Mouse (Mus musculus): Measurements from ENCODE around the gene Cyp4v3.

Gene Cyp4v3

DNA sequence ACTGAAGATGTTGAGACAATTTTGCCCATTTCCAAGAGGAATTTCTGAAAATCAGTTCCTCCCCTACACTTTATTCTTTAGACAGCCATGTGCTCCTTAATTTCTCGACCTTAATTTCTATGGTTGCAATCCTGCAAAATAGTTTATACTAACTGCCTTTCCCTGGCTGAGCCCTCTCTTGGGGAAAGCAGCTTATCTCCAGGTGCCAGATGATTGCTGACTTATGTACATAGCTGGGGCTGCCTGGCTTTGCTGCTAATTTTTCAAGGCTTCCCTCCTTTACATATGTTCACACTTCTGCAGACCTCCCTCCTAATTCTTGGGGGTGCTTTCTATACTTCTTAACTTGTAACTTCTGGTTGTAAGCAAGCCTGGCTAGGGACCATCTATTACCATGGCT is 12.1 kb downstream of the Cyp4v3 start:
- DNase-seq (ENCODE audit: low spot score in 2 of 2) = no peak

DNA sequence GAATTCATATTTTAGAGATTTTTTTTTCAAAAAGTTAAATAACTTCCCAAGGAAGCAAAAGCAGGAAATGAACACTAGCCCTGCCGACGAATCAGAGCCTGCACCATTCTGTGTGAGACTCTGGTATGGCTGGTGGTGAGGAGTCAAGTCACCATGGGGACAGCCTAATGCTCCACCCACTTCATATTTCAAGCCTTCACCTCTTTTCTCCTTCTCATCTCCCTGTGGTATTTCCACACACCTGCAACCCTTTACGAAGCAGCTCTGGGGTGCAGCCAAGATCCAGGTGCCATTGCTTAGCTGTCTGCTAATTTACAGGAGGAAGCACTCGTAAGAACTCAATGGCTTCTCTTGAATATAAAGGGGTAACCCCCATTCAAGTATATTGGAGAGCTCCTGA is 22.0 kb downstream of the Cyp4v3 start:
- DNase-seq (ENCODE audit: low spot score in 2 of 2) = no peak

DNA sequence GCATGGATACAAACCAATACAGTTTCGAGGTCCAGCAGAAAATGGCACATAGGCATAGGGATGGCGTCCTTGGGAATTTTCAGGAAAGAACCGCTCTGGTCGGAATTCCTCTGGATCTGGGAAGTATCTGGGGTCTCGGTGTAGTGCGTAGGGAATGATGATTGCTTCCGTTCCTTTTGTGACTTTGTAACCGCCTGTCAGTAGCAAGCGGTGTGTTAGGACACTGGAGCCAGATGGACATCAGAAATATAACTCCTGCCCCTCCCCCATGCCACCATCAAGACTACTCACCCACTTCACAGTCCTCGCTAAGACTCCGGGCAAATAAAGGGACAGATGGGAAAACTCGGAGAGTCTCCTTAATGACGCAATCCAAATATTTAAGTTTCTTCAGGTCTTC is 24.6 kb downstream of the Cyp4v3 start, which contains the start of gene Gm45753:
Gene Gm45753, minus strand, starts transcription at position 101 of the 400 bp plus-strand sequence.
- no peak for DNase-seq (ENCODE audit: low spot score in 2 of 2)

DNA sequence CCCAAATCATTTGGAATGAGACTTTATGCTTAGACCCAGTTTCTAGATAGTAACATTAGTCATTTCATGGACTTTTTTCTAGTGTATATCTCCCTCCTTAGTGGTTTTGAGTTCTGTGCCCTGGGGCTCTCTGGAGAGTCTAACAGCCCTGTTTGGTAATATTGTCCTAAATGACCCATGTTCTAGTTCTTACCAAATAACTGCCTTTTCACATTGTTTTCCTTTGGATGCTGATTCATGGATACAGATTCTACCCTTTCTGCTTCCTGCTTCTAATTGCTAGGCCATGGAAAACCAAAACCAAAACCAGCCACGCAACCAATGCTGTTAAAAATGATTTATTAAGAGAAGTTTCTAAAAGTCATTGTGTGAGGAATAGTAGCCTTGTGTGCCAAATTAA is 27.5 kb downstream of the Cyp4v3 start:
- DNase-seq (ENCODE audit: low spot score in 2 of 2) = no peak

DNA sequence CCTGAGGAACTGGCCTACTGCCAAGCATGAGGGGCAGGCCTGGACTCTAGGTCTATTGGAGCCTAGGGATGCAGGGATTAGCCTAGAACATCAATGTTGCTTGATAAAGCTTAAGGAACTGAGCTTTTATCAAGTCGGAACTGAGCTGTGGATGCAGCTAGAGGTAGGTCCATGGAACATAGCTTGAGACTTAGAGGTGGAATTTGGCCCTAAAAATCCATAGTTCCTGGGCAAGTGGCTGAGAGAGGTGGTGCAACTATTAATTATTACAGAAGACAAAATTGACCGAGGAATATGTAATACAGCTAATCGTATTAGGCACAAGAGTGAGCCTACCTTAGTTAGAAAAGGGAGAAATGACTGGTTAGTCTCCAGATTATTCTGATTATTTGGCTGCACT is 28.7 kb downstream of the Cyp4v3 start:
- DNase-seq (ENCODE audit: low spot score in 2 of 2) = no peak

DNA sequence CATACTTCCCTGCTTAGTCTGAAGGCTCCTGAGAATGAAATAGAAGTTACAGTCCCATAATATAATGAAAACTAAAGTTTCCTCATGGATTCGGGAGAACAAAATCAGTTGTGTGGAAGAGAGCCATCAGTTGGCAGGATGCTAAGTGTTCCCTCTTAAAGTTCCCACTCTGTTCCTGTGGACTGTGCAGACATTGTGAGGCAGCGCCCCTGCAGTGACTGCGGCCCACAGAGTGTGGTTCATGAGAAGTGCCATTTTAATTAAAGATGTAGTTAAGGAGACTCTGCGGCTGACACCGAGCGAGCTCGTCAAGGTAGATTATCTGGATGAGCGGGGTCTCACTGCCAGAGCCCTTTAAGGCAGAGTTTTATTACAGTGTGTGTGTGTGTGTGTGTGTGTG is 30.6 kb downstream of the Cyp4v3 start:
- DNase-seq (ENCODE audit: low spot score in 2 of 2) = no peak

DNA sequence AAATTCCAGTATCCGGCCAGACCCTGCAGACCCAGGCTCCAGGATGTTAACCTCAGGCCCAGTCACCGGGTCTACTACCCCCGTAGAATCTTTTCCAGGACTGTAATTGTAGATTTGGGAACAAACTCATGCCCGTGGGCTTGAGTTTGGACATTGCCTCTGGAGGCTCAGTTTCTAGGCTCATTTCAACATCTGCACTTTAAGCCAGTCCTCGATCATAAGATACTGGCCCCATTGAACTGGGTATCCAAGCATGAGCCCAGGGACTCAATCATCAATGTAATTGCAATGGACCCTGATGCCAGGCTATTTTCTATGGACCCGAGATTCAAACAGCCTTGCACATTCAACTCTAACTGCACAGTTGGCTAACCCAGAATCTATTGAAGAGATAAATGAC is 37.7 kb downstream of the Cyp4v3 start:
- DNase-seq (ENCODE audit: low spot score in 2 of 2) = no peak

DNA sequence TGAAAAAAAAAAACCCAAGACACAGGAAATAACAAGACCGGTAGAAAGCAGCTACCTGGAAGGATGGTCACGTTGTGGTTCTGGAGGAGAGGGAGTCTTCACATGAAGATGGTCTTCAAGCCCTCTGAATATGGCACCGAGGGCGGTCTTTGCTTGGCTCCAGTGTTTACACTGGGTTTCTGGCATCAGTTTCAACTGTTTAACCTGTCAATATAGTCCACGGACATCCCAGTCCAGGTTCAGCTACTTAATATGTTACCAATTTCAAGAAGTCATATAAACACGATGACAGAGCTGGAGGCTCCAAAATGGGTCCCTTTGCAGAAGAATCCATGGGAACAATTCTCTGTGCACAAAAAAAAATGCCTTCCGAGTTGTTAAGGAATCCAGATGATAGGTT is 38.3 kb downstream of the Cyp4v3 start, which contains the start of gene Klkb1:
Gene Klkb1, minus strand, starts transcription at position 173 of the 400 bp plus-strand sequence.
- DNase-seq (ENCODE audit: low spot score in 2 of 2) = no peak

DNA sequence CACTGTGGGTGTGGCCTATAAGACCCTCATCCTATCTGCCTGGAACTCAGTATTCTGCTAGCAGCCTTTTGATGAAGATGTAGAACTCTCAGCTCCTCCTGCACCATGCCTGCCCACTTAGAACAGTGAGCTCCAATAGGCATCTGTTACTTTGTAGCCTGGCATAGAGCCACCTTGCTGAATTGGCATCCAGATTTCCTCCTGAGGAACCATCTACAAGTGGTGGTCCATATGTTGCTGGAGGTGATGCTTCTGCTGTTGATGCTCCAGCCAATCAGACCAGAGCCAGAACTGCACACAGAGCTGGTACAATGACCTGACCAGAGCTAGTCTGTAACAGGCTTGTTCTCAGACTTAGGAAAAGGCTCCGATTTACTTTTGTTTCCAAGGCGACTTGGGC is 41.2 kb downstream of the Cyp4v3 start:
- DNase-seq (ENCODE audit: low spot score in 2 of 2) = no peak

DNA sequence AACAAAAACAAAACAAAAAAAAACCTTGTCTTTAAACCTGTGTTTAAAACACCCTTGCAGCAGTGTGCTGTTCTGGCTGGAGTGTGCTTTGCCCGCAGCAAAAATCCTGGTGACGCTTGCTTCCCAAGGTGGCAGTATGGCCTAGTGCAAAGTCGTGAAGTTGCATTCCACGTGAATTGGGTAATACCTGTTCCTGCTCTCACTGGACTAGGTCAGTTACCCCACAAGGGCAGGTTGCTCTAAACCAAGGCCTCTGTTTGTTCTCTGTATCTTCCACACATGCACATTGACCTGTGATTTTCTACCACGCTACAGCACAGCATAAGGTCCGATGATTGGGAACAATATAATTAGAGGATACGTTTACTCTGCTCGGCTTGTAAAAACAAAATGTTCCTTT is 51.4 kb downstream of the Cyp4v3 start:
- DNase-seq (ENCODE audit: low spot score in 2 of 2) = no peak

DNA sequence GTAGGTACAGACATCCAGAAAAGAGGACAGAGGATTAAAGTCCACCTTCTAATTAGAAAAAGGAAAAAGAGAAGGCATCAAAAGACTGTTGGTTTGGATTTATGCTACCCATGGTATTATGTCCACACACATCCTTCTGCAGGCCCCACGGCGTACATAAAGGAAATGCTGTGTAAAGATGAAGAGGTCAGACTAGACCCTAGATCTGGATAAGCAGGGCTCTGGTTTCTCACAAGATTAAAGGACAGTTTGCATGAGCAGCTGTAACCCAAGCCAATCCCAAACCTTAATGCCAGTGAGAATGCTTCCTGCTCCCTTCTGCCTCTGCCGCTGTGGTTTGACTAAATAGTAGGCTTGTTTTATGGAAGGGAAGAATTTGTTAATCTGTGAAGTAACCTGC is 55.6 kb downstream of the Cyp4v3 start:
- DNase-seq (ENCODE audit: low spot score in 2 of 2) = no peak

DNA sequence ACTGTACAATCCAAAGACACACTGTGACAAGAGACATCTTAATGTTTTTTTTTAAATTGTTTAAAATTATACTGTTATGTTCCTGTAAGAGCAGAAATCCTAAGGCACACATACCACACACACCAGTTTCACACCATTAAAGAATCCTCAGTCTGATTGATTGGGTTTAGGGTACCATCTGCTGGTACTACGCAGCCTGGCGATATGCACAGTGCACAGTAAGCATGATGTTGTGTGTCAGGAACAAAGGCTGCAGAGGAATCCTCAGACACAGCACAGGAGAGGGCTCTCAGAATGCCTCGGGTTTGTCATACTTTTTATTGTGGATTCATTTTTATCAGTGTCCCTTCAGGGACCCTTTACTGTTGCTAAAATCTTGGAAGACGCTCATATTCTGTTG is 58.7 kb downstream of the Cyp4v3 start:
- DNase-seq (ENCODE audit: low spot score in 2 of 2) = no peak

DNA sequence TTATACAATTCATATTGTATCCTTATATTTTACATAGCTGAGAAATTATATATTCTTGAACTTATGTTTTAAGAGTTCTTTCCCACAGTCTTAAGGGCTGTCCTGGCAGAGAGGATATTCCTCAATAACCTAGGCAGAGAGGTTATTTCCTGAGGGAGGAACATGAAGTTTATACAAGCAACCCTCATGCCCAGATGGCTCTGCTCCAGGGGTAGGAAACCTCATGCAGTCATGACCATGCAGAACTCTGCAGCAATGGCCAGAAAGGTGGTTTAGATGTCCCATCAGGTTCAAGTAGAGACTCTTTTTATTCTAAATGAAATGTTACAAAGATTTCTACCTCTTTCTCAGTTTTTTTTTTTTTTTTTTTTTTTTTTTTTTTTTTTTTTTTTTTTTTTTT is 64.0 kb downstream of the Cyp4v3 start:
- DNase-seq (ENCODE audit: low spot score in 2 of 2) = no peak

DNA sequence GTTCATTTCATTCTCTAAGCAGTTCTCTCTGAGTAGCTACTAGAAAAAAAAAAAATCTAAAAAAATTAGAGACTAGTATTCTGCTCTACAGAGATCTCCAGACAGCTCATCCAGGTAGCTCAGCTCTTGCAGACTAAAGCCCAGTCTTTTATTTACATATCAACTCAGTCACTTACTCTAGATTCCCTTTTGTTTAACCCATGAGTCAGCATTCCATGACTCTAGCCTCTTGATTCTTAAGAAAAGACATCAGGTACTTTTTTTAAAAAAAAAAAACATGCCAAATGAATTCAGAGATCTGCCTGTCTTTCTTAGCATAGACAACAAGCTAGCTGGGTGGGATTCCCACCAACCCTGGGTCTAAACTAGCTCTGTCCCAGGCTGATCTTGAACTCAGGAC is 64.5 kb downstream of the Cyp4v3 start:
- no peak for DNase-seq (ENCODE audit: low spot score in 2 of 2)

DNA sequence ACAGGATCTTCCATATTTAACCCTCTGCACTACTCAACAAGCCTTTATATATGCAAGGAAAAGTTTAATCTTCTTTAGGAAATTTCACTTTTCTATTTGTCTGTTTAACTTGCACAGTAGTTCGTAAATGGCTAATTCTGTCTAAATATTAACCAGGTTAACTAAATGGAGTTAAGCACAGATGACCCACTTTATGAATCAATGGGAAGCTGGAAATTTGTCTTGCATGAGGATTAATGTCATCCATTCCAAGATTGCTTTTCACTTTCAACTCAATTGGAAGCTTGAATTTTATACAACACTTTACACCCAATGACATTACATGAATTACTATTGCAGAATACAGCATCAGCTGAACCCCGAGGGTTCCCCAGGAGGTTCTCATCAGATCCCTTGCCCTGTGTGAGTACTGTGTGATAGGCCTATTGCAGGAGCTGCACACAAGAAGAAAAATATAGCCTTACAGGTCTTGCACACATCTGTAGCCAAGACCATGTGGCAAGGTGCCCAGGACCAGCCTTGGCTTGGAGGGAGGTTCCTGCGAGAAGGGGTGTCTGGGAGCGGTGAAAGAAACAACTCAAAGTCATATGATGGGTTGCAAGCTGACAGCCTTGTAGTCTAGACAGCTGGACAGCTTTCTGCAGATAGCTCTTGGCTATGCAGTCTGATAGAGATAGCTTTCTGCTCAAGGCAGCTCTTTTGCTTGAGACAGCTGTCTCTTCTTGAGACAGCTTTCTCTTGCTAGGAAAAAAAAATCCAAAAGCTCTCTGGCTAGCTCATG is 65.2 kb downstream of the Cyp4v3 start:
- no peak for DNase-seq (ENCODE audit: low spot score in 2 of 2)

DNA sequence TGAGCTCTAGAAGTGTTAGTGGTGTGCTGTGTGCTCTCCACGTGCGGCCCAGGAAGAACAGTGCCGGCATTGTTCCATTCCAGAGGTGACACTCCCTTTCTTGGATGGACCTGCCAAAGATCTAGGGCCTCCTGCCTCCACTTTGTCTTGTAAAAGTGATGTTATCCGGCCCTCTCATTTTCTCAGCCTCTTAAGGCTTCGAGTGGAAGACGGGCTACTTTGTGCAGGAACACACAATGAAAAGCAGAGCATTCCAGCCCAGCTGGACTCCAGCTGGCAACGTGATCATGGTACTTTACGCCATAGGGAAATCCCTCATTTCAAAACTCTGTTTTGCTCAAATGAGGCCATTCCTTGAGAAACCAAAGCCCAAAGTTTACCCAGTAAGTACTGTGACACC is 66.0 kb downstream of the Cyp4v3 start:
- no peak for DNase-seq (ENCODE audit: low spot score in 2 of 2)

DNA sequence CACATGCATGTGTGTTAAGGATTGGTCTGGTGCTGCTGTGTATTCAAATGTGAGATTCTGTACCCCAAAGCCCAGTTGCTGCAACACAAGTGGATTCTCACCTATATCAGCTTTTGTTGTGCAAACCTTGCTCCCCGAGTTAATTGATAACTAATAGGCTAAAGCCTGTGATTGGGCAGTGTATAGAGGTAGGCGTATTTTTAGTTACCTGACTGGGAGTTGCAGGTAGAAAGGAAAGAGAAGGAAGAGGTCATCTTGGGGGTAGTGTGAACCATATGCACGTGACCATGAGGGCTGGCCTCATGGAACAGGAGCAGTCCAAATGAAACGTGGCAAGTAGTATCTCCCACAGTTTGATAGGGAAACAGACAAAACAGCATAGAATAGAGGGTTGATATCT is 68.1 kb downstream of the Cyp4v3 start:
- no peak for DNase-seq (ENCODE audit: low spot score in 2 of 2)

DNA sequence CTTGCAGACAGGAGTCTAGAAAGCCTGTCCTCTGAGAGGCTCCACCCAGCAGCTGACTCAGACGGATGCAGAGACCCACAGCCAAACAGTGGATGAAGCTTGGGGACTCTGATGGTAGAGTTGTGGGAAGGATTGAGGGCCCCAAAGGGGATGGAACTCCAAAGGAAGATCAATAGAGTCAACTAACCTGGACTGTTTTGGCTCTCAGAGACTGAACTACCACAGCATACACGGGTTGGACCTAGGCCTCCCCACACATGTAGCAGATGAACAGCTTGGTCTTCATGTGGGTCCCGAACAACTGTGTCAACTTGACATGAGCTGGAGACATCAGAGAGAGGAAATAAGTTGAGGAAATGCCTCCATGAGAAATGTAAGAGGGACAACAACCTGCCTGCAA is 70.2 kb downstream of the Cyp4v3 start:
- no peak for DNase-seq (ENCODE audit: low spot score in 2 of 2)

DNA sequence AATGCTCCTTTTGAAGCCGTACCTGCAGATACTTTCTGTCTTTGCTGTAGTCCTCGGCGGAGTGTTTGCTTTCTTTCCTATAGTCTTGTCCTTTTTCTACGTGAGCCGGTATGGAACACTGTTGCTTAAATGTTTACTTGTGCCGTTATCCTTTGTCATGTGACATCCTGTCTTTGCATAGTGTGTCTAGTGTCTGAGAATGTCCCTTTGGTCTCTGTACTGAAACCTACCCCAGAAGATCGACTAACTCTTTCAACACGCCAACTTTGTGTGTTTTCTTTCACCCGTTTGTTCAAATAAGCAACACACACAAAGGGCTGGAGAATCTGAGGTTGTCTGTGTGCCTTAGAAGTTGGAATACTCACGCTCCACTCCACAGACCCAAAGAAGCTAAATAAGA is 71.1 kb downstream of the Cyp4v3 start, which contains the start of gene F11:
Gene F11, minus strand, starts transcription at position 112 of the 400 bp plus-strand sequence.
- no peak for DNase-seq (ENCODE audit: low spot score in 2 of 2)

DNA sequence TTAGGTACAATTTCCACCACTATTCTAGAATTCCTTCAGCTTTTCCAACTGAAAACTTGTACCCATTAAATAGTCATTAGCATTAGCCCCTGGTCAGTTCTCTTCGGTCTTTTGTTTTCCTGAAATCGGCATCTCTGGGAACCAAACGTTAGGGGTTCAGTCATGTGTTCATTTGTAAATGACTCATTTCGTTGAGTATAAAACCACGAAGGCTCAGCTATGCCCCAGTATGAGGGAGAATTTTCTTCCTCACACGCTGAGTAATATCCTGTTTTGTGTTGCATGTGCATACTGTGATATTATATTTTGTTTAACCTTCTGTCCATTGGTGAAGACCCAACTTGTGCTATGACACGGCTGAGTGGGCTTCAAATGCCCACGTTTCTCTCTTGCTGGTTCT is 74.6 kb downstream of the Cyp4v3 start:
- DNase-seq (ENCODE audit: low spot score in 2 of 2) = no peak

DNA sequence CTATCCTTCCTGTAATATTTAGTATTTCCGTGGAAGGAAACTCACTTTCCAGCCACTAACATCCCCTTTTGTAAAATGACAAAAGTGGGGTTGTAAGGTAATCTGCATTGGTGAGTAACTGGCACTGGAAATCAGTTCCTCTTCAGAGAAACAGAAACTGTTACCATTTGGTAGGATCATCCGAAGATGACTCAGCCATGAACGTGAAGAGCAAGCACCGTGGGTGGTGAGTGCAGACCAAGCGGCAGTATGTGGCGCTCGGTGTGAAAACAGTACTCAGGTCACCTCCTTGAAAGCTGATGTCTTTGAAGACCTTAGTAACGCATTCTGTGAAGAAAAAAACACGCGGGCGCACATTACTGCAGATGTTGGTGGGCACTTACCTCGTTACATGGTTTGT is 78.0 kb downstream of the Cyp4v3 start:
- no peak for DNase-seq (ENCODE audit: low spot score in 2 of 2)
